Mouse (Mus musculus): Measurements from ENCODE around the gene Tbx2. TPM values are rescaled to one million over a fixed set of nuclear protein-coding genes. Genes with fewer than 3 reads are reported as not detected.

Gene Tbx2
- total RNA-seq, 2 experiments from 2014 or later: 11.3 to 11.5 TPM

- no peak for DNase-seq
Observed at GRCm38 (mm10) chr11:85887801-85888450, 55.6 kb downstream of the Tbx2 start.

- DNase-seq: no peak
Observed at GRCm38 (mm10) chr11:85888451-85888961, 56.2 kb downstream of the Tbx2 start.

DNA sequence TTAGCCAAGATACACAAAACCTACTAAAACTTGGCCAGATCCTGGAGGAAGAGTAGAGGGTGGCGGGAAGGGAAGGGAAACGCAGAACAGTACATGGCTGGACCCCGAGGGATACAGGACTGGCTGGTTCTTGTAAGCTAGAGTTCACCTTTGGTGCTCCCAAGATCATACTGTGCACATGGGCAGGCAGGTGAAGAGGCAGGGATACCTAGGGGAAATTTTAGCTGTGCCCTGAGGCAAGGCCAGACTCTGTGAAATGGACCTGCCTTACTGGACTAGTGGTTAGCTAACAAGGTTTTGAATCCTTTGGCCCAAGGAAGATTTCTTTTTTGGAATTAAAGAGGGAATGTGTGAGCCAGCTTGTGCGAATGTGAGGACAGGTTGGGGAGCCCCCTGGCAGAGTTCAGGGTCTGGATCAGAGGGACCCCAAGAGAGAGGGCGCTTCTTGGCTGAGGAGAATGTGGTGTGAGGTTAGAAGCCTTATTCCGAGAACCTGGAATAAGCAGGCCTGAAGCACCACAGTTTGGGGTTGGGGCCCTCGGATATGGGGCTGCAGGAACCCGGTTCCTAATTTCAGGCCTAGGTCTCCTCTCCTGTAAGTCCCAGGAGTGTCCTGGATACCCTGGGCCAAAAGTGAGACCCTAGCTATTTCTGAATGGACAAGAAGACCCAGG lies 56.8 kb downstream of the Tbx2 start:
- DNase-seq: no peak

DNA sequence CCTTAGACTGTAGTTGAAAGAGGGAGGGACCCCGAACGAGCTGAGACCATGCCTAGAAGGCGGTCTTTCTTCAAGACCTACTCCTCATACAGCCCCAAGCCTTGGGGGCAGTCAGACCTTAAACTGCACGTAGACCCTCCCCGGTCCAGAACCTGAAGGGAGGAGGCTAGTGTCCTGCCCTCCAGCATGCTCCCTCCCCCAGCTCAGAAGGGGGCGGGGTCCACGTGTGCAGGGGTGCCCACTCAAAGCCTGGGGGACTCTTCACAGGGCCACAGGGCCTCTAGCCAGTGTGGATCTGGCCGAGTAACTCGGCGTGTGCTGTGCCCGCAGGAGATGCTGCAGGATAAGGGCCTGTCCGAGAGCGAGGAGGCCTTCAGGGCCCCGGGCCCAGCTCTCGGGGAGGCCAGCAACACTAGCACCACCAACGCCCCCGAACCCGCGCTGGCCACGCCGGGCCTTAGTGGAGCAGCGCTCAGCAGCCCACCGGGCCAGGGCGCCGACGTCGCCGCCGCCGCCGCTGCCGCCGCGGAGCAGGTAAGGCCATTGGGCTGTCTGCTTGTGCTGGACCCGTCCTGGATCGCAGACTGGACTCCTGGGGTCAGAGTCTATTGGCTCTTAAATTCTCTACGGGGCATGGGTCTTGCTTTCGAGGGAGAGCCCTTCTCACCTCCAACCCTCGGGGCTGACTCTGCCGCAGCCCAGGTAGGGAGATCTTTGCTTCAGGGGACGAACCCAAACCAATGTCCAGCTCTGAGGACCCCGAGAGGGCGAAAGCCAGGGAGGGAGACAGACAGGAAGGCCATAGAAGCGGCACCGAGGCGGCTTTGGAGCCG lies 57.6 kb downstream of the Tbx2 start:
- DNase-seq: no peak

GRCm38 (mm10) chr11:85890563-85890845 lies 58.2 kb downstream of the Tbx2 start:
- no peak for DNase-seq

DNA sequence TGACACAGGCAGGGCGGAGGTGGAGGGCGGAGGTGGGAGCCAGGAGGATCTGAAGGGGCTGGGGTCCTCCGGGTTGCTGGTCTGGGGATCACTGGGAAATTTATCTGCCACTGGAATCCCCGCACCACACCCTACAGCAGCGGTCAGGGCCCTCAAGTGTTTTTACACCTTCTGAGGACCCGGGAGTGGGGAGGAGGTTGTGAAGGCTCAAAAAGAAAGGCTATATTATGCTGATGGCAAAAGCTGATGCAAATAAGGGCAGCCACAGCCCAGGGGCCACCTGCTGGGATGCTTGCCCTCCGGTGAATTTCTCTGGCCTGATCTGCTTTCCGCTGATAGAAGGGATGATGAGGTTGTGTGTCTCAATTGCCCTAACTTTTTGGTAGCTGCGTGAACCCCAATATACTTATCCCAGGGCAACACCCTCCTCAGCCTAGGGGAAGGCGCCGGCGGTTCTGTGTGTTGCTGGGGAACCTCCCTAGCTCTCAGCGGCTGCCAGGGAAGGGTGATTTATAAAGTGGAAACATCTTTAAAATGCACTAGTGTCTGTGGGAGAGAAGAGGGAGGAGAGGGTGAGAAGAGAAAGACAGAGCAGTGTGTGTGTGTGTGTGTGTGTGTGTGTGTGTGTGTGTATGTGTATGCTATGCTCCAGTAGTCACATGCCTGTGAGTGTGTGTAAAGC lies 58.8 kb downstream of the Tbx2 start:
- no peak for DNase-seq

Other genes with a start within 250 kb of the Tbx2 start
- gene Gm11444, start 17.8 kb downstream of the Tbx2 start, total RNA-seq (2021): not detected
- gene Tbx4, start 53.9 kb downstream of the Tbx2 start, total RNA-seq (2021): under 1 TPM in 1 of 2 experiments, not detected in 1; 0.09 TPM